Comparison of ENCODE assay signal across 8 mouse cellular contexts in the genomic region with DNA sequence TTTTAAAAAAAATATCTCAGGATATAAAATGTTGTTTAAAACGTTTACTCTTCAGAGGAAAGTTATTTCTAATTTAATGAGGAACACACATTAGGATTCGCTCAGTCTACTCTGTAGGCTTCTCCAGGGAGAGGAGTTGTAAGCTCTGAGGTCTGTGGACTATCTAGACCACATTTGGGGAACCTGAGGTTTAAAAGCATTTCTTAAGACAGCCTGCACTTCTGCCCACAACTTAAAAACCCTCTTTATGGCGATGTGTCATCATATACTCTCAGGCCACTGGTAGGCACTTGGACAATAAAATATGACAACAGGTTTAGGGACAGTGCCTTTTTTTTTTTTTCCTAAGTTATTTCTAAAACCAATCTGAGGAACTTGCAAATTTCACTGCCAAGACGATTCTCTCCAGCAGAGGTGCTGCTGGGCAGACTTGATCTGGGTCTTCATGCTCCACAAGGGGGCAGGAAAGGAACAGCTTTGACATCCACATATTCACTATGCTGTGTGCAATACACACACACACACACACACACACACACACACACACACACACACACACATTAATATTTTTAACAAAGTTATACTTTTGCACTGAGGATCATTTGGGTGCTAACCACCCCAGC.
DNase-seq lines count a peak whose midpoint lies in the region; ATAC-seq and TF ChIP-seq lines count a peak whose summit lies in the region.

No protein-coding gene starts in this region.

- H3K9me3 ChIP-seq in midbrain, embryonic 11.5 days (ENCODE audit: control insufficient read depth, low read length): no peaks in the 10 kb centered on the region
- no peaks in the 10 kb centered on the region for H3K9me3 ChIP-seq in midbrain, embryonic 13.5 days
- no peaks in the 10 kb centered on the region for H3K9me3 ChIP-seq in neural tube, embryonic 12.5 days

- no peak overlapping the region for H3K4me2 ChIP-seq in midbrain, embryonic 11.5 days
- H3K4me2 ChIP-seq in midbrain, embryonic 13.5 days (replicated peaks): no peak overlapping the region
- H3K4me2 ChIP-seq in neural tube, embryonic 12.5 days (replicated peaks): no peak overlapping the region

- peak; percentile 46 for TF ChIP-seq CTCF in gastrocnemius, adult 2 months (IDR thresholded peaks at IDR 0.05)

- ATAC-seq in midbrain, embryonic 11.5 days (ENCODE audit: low FRiP score): peak; percentile 55; the same call in 1 of the 2 replicates
- no peak for ATAC-seq in midbrain, embryonic 13.5 days
- 0 out of 2 replicates have a peak, but pooled peaks have one; percentile 25 for ATAC-seq in neural tube, embryonic 12.5 days (ENCODE audit: low FRiP score, low read depth)

- H3K4me3 ChIP-seq in gastrocnemius, adult 2 months: no peak overlapping the region
- no peak overlapping the region for H3K4me3 ChIP-seq in midbrain, embryonic 11.5 days (ENCODE audit: low read depth, low read length)
- H3K4me3 ChIP-seq in midbrain, embryonic 13.5 days (replicated peaks): no peak overlapping the region
- no peak overlapping the region for H3K4me3 ChIP-seq in neural tube, embryonic 12.5 days

- no peak overlapping the region for H3K27ac ChIP-seq in gastrocnemius, adult 2 months
- no peak overlapping the region for H3K27ac ChIP-seq in midbrain, embryonic 11.5 days (ENCODE audit: low read depth, low read length)
- no peak overlapping the region for H3K27ac ChIP-seq in midbrain, embryonic 13.5 days
- no peak overlapping the region for H3K27ac ChIP-seq in neural tube, embryonic 12.5 days

- no peak overlapping the region for H3K9ac ChIP-seq in midbrain, embryonic 11.5 days (ENCODE audit: low read length)
- no peak overlapping the region for H3K9ac ChIP-seq in midbrain, embryonic 13.5 days (replicated peaks)
- no peak overlapping the region for H3K9ac ChIP-seq in neural tube, embryonic 12.5 days

- no peaks in the 10 kb centered on the region for H3K4me1 ChIP-seq in midbrain, embryonic 11.5 days (ENCODE audit: control insufficient read depth, insufficient read depth, low read length)
- no peaks in the 10 kb centered on the region for H3K4me1 ChIP-seq in midbrain, embryonic 13.5 days (replicated peaks)
- H3K4me1 ChIP-seq in neural tube, embryonic 12.5 days: no peaks in the 10 kb centered on the region

- WGBS in midbrain, embryonic 11.5 days: 76% methylated on average over 4 of the region's 4 CpGs
- 75% methylated on average over 4 of the region's 4 CpGs for WGBS in midbrain, embryonic 13.5 days
- 77% methylated on average over 4 of the region's 4 CpGs for WGBS in neural tube, embryonic 12.5 days

- intact Hi-C loops in gastrocnemius, adult 2 months (cut with DNase I): no loop called here
- intact Hi-C loops in gastrocnemius, postnatal 14 days (cut with DNase I; ENCODE audit: low total_unique reads): no loop called here

- H3K36me3 ChIP-seq in midbrain, embryonic 11.5 days (ENCODE audit: control insufficient read depth, insufficient read depth, low read length): peaks cover 2% of the 10 kb centered on the region
- peaks cover 74% of the 10 kb centered on the region for H3K36me3 ChIP-seq in midbrain, embryonic 13.5 days
- peaks cover 66% of the 10 kb centered on the region for H3K36me3 ChIP-seq in neural tube, embryonic 12.5 days

- H3K27me3 ChIP-seq in midbrain, embryonic 11.5 days (ENCODE audit: control insufficient read depth, insufficient read depth, low read length): no peaks in the 10 kb centered on the region
- no peaks in the 10 kb centered on the region for H3K27me3 ChIP-seq in midbrain, embryonic 13.5 days
- no peaks in the 10 kb centered on the region for H3K27me3 ChIP-seq in neural tube, embryonic 12.5 days (replicated peaks)

- DNase-seq in gastrocnemius, adult 2 months: no peak
- DNase-seq in gastrocnemius, postnatal 14 days: no peak
- no peak for DNase-seq in midbrain, embryonic 11.5 days (ENCODE audit: low spot score, missing footprints)
- peak; percentile 46 for DNase-seq in embryo, embryonic 11 days
- DNase-seq in left cerebral cortex, adult 18-20 months (ENCODE audit: low spot score in 2 of 2): no peak
- DNase-seq in gastrocnemius, adult 8-10 months (ENCODE audit: low spot score in 2 of 2): no peak
